In the genomic region with DNA sequence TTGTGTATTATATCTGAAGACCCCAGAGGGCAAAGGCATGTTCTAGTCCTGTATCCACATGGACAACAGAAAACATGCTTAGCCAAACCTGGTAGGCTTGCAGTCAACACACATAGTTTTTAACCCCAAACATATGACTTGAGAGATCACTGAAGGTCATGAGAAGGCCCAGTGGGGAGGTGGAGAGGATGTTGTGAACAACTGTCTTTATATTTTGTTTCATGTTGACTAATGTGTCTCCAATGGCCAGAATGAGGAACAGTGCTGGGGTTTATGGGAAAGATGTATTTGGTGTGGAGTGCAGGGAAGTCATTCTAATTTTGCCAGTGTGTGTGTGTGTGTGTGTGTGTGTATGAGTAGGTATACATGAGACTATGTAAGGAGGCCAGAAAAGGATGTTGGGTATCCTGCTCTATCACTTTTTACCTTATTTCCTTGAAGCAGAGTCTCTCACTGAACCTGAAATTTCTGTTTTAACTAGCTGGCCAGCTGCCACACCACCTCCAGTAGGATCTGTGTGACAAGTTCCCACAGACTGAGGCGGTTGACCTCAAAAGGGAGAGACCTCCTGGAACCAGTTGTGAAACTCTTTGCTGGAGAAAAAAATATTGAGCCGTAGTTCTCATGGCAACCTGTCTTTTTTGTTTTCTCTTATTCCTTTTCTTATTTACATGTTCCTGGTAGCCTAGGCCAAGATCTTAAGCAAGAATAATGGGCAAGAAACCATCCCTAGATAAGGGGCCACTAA, we compare ENCODE assay signal across 14 mouse cellular contexts. TPM values are rescaled to one million over a fixed set of nuclear protein-coding genes. Genes with fewer than 3 reads are reported as not detected.
DNase-seq lines count a peak whose midpoint lies in the region; ATAC-seq and TF ChIP-seq lines count a peak whose summit lies in the region.
"Had no signal": no experiment of that assay in that cellular context is flagged by ENCODE, and none has a peak within 500 bp of the region (broad histone marks: within the 10 kb centered on the region; RNA-seq: fewer than 3 reads in every experiment).

No protein-coding gene starts in this region.

- peaks cover 37% of the 10 kb centered on the region for H3K9me3 ChIP-seq in heart, embryonic 12.5 days (replicated peaks)
- H3K9me3 ChIP-seq in liver, postnatal 0 days (ENCODE audit: low read length) = peaks cover 13% of the 10 kb centered on the region
- peaks cover 19% of the 10 kb centered on the region; the same call in 1 of the 2 replicates for H3K9me3 ChIP-seq in intestine, embryonic 15.5 days

- no peak for TF ChIP-seq CTCF in liver, postnatal 0 days (IDR thresholded peaks at IDR 0.05; ENCODE audit: low read depth)

- no peak for ATAC-seq in heart, embryonic 12.5 days (ENCODE audit: insufficient number of reproducible peaks, low FRiP score)
- ATAC-seq in liver, postnatal 0 days = no peak
- no peak for ATAC-seq in intestine, embryonic 15.5 days
- ATAC-seq: activated CD4-positive, CD25-positive, alpha-beta regulatory T cell, adult 4 months had no signal

- no peak overlapping the region for H3K9ac ChIP-seq in heart, embryonic 12.5 days
- H3K9ac ChIP-seq in liver, postnatal 0 days (replicated peaks) = no peak overlapping the region
- H3K9ac ChIP-seq in intestine, embryonic 15.5 days = no peak overlapping the region

- peak; percentile 29 to 49 for DNase-seq in heart, adult 18-20 months
- DNase-seq in thymus, postnatal 10 days (ENCODE audit: low spot score in 2 of 2) = peak; percentile 3 to 14
- no peak for DNase-seq in thymus, postnatal 0 days (ENCODE audit: low spot score)
- peak; percentile 71 for DNase-seq in liver, postnatal 0 days
- peak; percentile 71 for DNase-seq in urinary bladder, postnatal 25 days (ENCODE audit: low spot score)
- no peak for DNase-seq in cerebellum, postnatal 10 days
- DNase-seq: cerebellum, adult 2 months; right cerebral cortex, postnatal 14 days; thymus, postnatal 25 days had no signal

- no peaks in the 10 kb centered on the region for H3K36me3 ChIP-seq in heart, embryonic 12.5 days
- H3K36me3 ChIP-seq in liver, postnatal 0 days (replicated peaks; ENCODE audit: insufficient read depth, low read length) = no peaks in the 10 kb centered on the region
- H3K36me3 ChIP-seq in intestine, embryonic 15.5 days = no peaks in the 10 kb centered on the region

- H3K27ac ChIP-seq in heart, embryonic 12.5 days (ENCODE audit: poor library complexity, severe bottlenecking) = no peak overlapping the region
- H3K27ac ChIP-seq in liver, postnatal 0 days (ENCODE audit: low read depth) = no peak overlapping the region
- H3K27ac ChIP-seq in intestine, embryonic 15.5 days = no peak overlapping the region

- H3K4me1 ChIP-seq in heart, embryonic 12.5 days (replicated peaks) = no peaks in the 10 kb centered on the region
- H3K4me1 ChIP-seq in liver, postnatal 0 days (ENCODE audit: insufficient read depth) = no peaks in the 10 kb centered on the region
- H3K4me1 ChIP-seq in intestine, embryonic 15.5 days (replicated peaks) = no peaks in the 10 kb centered on the region

- no peak overlapping the region for H3K4me3 ChIP-seq in heart, embryonic 12.5 days
- no peak overlapping the region for H3K4me3 ChIP-seq in liver, postnatal 0 days (ENCODE audit: low read depth, low read length)
- no peak overlapping the region for H3K4me3 ChIP-seq in intestine, embryonic 15.5 days (replicated peaks)

- H3K4me2 ChIP-seq in heart, embryonic 12.5 days = no peak overlapping the region
- H3K4me2 ChIP-seq in liver, postnatal 0 days (ENCODE audit: low read depth, low read length) = no peak overlapping the region
- no peak overlapping the region for H3K4me2 ChIP-seq in intestine, embryonic 15.5 days (replicated peaks)

- H3K27me3 ChIP-seq in heart, embryonic 12.5 days (replicated peaks) = no peaks in the 10 kb centered on the region
- H3K27me3 ChIP-seq in liver, postnatal 0 days (ENCODE audit: insufficient read depth, low read length) = no peaks in the 10 kb centered on the region
- no peaks in the 10 kb centered on the region for H3K27me3 ChIP-seq in intestine, embryonic 15.5 days (replicated peaks)

- WGBS in heart, embryonic 12.5 days = 59% methylated on average over 2 of the region's 2 CpGs
- 52% methylated on average over 2 of the region's 2 CpGs for WGBS in liver, postnatal 0 days (ENCODE audit: insufficient replicate concordance)
- WGBS in intestine, embryonic 15.5 days = 68% methylated on average over 2 of the region's 2 CpGs

- TF ChIP-seq EP300 in liver, postnatal 0 days (IDR thresholded peaks at IDR 0.05; ENCODE audit: low read depth) = no peak

RNA-seq across cellular contexts. Expression of a gene that starts 2.6 kb away (rescaled TPM):
- not detected for total RNA-seq in heart, adult 18-20 months (2021)
- 0.56 and 0.83 TPM in 2 replicates for polyA plus RNA-seq in heart, embryonic 12.5 days (2016; fragmentation: Nextera tagmentation; extraction: Ambion mirVana)
- 0.64 and 1.4 TPM in 2 replicates for polyA plus RNA-seq in thymus, postnatal 0 days (2015; fragmentation: Nextera tagmentation; extraction: Ambion mirVana)
- polyA plus RNA-seq in liver, postnatal 0 days (2015; fragmentation: Nextera tagmentation; extraction: Ambion mirVana) = 0.61 and 0.66 TPM in 2 replicates
- 0.88 and 1.0 TPM in 2 replicates for polyA plus RNA-seq in intestine, embryonic 15.5 days (2015; fragmentation: Nextera tagmentation; extraction: Ambion mirVana)

RNA-seq across cellular contexts. Expression of a gene that starts 12.4 kb away (rescaled TPM):
- under 1 TPM in 1 of 2 experiments, not detected in 1; 0.20 TPM for total RNA-seq in heart, adult 18-20 months (2021)
- 0.22 TPM in 1 of 2 replicates, not detected in the other for polyA plus RNA-seq in heart, embryonic 12.5 days (2016; fragmentation: Nextera tagmentation; extraction: Ambion mirVana)
- polyA plus RNA-seq in thymus, postnatal 0 days (2015; fragmentation: Nextera tagmentation; extraction: Ambion mirVana) = 0.36 and 0.54 TPM in 2 replicates
- polyA plus RNA-seq in liver, postnatal 0 days (2015; fragmentation: Nextera tagmentation; extraction: Ambion mirVana) = 412 and 437 TPM in 2 replicates
- 29.2 and 30.1 TPM in 2 replicates for polyA plus RNA-seq in intestine, embryonic 15.5 days (2015; fragmentation: Nextera tagmentation; extraction: Ambion mirVana)
- total RNA-seq: layer of hippocampus, postnatal 10 days had no signal
- polyA plus RNA-seq: activated CD4-positive, CD25-positive, alpha-beta regulatory T cell, adult 4 months; cerebellum, adult 2 months; heart, embryonic 14.5 days had no signal

RNA-seq across cellular contexts. Expression of a gene that starts 18.6 kb away (rescaled TPM):
- total RNA-seq in heart, adult 18-20 months (2021) = under 1 TPM in 1 of 2 experiments, not detected in 1; 0.28 TPM
- polyA plus RNA-seq in heart, embryonic 12.5 days (2016; fragmentation: Nextera tagmentation; extraction: Ambion mirVana) = 7.6 and 8.4 TPM in 2 replicates
- polyA plus RNA-seq in thymus, postnatal 0 days (2015; fragmentation: Nextera tagmentation; extraction: Ambion mirVana) = 2.9 and 3.9 TPM in 2 replicates
- 7.1 and 7.8 TPM in 2 replicates for polyA plus RNA-seq in liver, postnatal 0 days (2015; fragmentation: Nextera tagmentation; extraction: Ambion mirVana)
- 6.1 and 8.3 TPM in 2 replicates for polyA plus RNA-seq in intestine, embryonic 15.5 days (2015; fragmentation: Nextera tagmentation; extraction: Ambion mirVana)

RNA-seq across cellular contexts. Expression of a gene that starts 23.8 kb away (rescaled TPM):
- total RNA-seq in heart, adult 18-20 months (2021) = not detected
- not detected in 2 replicates for polyA plus RNA-seq in heart, embryonic 12.5 days (2016; fragmentation: Nextera tagmentation; extraction: Ambion mirVana)
- polyA plus RNA-seq in thymus, postnatal 0 days (2015; fragmentation: Nextera tagmentation; extraction: Ambion mirVana) = 0.13 TPM in 1 of 2 replicates, not detected in the other
- not detected in 2 replicates for polyA plus RNA-seq in liver, postnatal 0 days (2015; fragmentation: Nextera tagmentation; extraction: Ambion mirVana)
- 0.14 and 0.18 TPM in 2 replicates for polyA plus RNA-seq in intestine, embryonic 15.5 days (2015; fragmentation: Nextera tagmentation; extraction: Ambion mirVana)
- total RNA-seq: layer of hippocampus, postnatal 10 days had no signal
- polyA plus RNA-seq: activated CD4-positive, CD25-positive, alpha-beta regulatory T cell, adult 4 months; cerebellum, adult 2 months; heart, embryonic 14.5 days had no signal

RNA-seq across cellular contexts. Expression of a gene that starts 53.2 kb away (rescaled TPM):
- total RNA-seq in heart, adult 18-20 months (2021) = 10 to 100 TPM; 10.6 to 11.0 TPM
- polyA plus RNA-seq in heart, embryonic 12.5 days (2016; fragmentation: Nextera tagmentation; extraction: Ambion mirVana) = 141 TPM in 2 replicates
- polyA plus RNA-seq in thymus, postnatal 0 days (2015; fragmentation: Nextera tagmentation; extraction: Ambion mirVana) = 82.7 and 102 TPM in 2 replicates
- 31.4 and 37.0 TPM in 2 replicates for polyA plus RNA-seq in liver, postnatal 0 days (2015; fragmentation: Nextera tagmentation; extraction: Ambion mirVana)
- polyA plus RNA-seq in intestine, embryonic 15.5 days (2015; fragmentation: Nextera tagmentation; extraction: Ambion mirVana) = 158 and 160 TPM in 2 replicates

Comparison
In these comparisons a context has a peak if more than half of its experiments do, and no peak if none do; other contexts are left out.
1. DNase-seq: peak in heart, adult 18-20 months (2 of 2), thymus, postnatal 10 days (2 of 2), liver, postnatal 0 days (single experiment) and urinary bladder, postnatal 25 days (single experiment); none in thymus, postnatal 0 days (single experiment) and cerebellum, postnatal 10 days (0 of 2).
2. RNA of a gene that starts 12.4 kb away (polyA plus RNA-seq): 412 to 437 TPM in liver, postnatal 0 days and 29.2 to 30.1 TPM in intestine, embryonic 15.5 days; 0.36 to 0.54 TPM in thymus, postnatal 0 days and 0.22 TPM in heart, embryonic 12.5 days; every median in the first group is over 10 times any median in the second.